Mouse (Mus musculus) left cerebral cortex, adult 11 months (tissue): ENCODE data around the gene Dnmt3b.
A peak's percentile ranks its signal among the peaks of the same experiment; 100 is the strongest.

Experiments used
- DNase-seq: peaks from one replicate; pipeline ENCODE4 v3.0.0; 2022; ENCODE audit warnings: low spot score

Dnmt3b gene

DNA sequence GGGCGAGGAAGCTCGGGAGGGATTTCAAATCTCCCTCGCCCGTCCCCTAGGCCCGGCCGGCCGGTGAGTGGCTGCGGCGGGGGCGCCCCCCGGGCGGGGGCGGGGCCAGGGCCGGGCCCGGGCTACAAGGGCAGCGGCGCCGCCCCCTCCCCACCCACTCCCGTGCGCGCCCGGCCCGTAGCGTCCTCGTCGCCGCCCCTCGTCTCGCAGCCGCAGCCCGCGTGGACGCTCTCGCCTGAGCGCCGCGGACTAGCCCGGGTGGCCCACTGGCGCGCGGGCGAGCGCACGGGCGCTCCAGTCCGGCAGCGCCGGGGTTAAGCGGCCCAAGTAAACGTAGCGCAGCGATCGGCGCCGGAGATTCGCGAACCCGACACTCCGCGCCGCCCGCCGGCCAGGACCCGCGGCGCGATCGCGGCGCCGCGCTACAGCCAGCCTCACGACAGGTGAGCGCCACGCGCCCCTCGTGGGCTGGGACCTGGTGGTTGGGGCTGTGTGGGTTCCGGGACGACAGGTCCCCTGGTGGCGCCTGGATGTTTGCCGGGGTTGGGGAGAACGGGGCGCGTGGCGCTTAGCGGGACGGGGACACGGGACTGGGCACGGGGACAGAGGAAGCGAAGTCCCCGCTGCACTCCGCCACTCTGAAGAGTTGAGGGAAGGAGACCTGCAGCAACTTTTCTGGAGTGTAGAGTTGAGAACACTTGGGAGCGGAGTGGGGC lies at the start of gene Dnmt3b:
Gene Dnmt3b (plus strand): TSS at position 153 of the 716 bp plus-strand sequence.
- DNase-seq, result peak; percentile 10

GRCm38 (mm10) chr2:153600021-153600666 lies 49.1 kb upstream of the Dnmt3b start:
- DNase-seq, result no peak

- no peak for DNase-seq
These were observed 48.3 kb upstream of the Dnmt3b start for GRCm38 (mm10) chr2:153600667-153601648.

GRCm38 (mm10) chr2:153603724-153604123 lies 45.5 kb upstream of the Dnmt3b start:
- DNase-seq, result no peak

DNA sequence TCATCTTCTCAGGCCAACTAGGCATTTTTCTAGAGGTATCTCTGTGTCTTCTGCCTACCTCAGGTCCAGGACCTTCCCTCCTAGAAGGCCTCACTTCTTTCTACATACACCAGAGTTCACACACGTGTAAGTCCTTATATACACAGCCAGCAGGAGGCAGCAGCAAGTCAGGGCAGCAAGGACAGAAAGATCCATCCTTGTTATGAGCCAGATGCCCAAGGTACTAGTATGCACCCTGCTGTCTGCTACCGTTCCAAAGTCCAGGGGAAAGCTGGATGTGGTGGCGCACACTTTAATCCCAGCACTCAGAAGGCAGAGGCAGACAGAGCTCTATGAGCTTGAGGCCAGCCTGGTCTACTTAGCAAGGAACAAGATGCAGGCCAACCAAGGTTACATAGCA lies 42.8 kb upstream of the Dnmt3b start:
- no peak for DNase-seq

DNA sequence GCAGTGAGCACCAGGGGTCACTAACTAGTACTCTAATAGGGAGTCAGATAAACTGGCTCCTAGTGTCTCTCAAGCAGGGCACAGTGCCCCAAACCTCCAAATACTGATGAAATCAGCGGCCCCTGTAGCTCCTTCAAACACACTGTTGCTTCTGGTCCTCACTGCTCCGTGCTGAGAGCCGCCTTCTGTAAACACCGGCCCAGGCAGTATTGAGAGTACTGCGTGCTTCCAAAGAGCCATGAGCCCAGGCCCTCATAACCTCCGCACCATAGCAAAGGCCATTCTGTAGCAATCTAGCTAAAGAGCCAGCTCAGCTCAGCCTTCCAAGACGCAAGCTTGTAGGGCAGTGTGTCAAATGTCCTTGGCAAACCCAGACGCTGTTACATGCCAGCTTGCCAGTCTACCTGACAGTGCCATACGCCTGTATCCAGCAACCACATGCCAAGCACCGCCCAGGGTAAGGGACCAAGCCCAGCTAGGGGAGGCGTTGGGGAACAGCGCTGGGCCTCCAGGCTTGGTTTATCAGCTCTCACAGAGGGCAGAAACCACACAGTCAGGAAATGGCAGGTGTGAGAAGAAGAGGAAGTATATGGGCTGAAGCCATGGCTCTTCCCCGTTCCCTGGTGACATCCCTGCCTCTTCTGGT lies 41.3 kb upstream of the Dnmt3b start:
- no peak for DNase-seq

DNA sequence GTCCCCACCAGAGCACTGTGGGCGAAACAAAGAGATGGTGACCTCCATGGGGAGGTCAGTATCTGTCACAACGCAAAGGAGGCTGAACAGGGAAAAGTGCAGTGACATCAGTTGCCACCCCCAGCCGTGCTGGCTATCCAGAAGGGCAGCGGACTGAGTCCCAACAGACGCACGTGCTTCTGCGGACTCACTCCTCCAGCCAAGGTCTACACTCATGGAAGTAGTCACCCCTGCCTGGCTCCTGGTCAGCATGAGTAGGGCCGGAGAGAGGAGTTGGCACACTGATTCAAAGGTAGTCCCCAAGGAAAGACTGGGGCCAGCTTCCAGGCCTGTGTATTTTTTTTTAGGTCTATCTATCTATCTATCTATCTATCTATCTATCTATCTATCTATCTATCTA lies 40.2 kb upstream of the Dnmt3b start:
- no peak for DNase-seq

DNA sequence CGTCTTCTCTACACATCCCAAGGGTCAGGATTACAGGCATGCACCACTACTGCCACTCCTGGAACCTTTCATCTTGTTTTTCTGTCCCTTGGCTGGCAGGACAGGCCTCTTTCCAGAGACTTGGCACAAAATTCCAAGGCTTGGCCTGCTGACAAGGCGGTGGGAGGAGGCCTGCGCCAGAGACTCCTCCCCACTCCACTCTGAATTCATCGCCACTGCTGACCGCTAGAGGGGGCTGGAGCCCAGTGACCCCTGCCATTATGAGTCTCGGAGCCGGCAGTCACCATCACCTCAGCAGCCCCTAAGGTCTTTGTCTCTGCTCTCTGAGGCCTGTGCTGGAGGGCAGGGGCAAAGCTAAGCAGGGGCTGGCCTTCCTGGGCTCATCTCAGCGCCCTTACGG lies 39.7 kb upstream of the Dnmt3b start:
- peak; percentile 60 for DNase-seq

- DNase-seq, result no peak
These were observed 38.6 kb upstream of the Dnmt3b start for GRCm38 (mm10) chr2:153610426-153611240.

DNA sequence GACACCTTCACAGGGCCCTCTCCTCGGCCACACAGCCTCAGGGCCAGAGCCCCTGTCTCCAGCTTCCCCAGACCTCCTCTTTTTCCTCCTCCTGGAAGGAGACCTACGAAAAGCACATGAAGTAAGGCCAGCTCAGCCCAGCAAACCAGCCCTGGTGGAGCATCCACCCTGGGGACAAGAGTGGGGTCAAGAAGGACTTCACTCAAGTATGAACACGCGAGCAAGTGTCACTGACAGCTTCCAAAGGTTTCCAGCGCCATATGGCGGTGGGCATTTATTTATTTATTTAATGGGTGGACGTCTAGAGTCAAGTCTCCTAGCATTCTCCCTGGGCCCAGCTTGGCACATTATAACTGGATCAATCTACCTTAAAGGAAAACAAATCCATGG lies 38.0 kb upstream of the Dnmt3b start:
- DNase-seq, result no peak

- no peak for DNase-seq
These were observed 37.5 kb upstream of the Dnmt3b start for GRCm38 (mm10) chr2:153611743-153612142.

DNA sequence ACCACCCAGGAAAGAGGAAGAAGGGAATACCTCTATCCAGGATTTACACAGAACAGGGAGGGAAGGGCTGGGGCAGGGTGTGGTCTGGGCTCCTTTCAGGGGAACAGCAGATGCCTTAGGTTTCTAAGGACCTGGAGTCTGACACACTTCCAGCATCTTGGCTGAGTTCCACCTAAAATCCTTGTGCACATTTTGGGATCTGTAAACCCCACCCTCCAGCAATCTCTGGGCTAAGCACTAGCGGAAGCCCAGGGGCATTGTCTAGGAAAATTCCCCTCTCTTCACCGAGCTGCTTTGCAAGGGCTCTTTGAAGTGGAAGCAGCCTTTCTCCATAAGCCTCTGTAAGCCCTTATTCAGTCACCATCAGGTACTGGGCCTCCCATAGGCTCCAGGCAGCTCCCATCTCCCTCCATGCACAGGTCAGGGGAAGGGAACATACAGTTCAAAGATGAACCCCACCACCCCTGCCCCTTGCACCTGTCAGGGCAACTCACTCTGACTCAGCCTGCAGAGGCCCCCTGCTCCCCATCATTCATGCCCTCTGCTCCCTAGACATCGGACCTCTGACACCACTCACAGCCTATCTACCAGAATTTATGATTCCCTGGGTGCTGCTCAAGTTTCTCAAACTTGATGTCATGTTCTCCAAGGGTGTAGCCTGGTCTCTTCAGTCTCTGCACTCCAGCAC lies 36.5 kb upstream of the Dnmt3b start:
- DNase-seq, result no peak

- no peak for DNase-seq
These were observed 32.4 kb upstream of the Dnmt3b start for GRCm38 (mm10) chr2:153616893-153617292.

- no peak for DNase-seq
These were observed 30.8 kb upstream of the Dnmt3b start for GRCm38 (mm10) chr2:153618439-153618838.

- no peak for DNase-seq
These were observed 30.4 kb upstream of the Dnmt3b start for GRCm38 (mm10) chr2:153618889-153619288.

GRCm38 (mm10) chr2:153622449-153622848 lies 26.8 kb upstream of the Dnmt3b start:
- DNase-seq, result no peak

DNA sequence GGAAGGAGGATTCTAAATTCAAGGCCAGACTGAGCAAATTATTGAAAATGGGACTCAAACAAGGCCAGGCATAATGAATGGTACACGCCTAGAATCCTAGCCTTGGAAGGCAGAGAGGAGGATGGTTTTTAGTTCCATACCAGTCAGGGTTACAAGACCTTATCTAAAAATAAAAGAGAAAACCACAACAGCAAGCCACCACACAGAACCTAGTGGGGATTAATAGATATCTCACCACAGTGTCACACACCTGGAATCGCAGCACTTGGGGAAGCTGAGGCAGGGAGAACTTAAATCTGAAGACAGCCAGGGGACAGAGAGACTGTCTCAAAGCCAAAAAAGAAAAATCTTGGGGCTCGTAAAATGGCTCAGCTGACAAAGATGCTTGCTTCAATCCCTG lies 18.3 kb upstream of the Dnmt3b start:
- no peak for DNase-seq

GRCm38 (mm10) chr2:153631976-153632870 lies 17.0 kb upstream of the Dnmt3b start, which contains the start of gene Commd7:
Commd7 (minus strand) TSS chr2:153632781.
- peak; percentile 63 for DNase-seq

- DNase-seq, result no peak
These were observed 16.4 kb upstream of the Dnmt3b start for GRCm38 (mm10) chr2:153632871-153633226.

DNA sequence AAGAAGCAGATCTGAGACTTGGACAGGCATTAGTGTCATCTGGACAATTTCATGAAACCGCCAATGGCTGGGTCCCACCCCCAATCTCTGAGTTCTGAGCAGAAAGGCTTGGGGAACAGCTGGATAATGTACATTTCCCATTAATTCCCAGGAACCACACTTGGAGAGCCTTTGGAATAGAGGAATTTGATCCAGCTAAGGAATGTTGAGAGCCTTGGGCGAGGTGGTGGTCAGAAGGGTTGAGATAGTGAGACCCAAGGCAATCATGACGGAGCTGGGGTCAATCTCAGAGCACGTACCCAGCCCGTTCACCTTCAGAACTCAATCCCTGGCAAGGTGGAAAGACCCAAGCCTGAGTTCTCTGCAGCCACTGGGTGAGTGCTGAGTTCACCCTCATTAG lies 16.0 kb upstream of the Dnmt3b start:
- no peak for DNase-seq
